Mouse (Mus musculus) urinary bladder, adult 18-20 months (tissue): ENCODE measurements around the gene Nat8f7.
"Not testable (repeated sequence)": the region's sequence is repeated elsewhere in the genome, so short reads cannot be mapped to it uniquely, and the experiment has no call there.

ENCODE experiments used
- DNase-seq, 2 experiments: peaks; one replicate each; pipeline ENCODE4 v3.0.0; 2022; ENCODE audit warnings: low spot score in 2 of 2, mixed read lengths in 2 of 2

Gene Nat8f7

DNA sequence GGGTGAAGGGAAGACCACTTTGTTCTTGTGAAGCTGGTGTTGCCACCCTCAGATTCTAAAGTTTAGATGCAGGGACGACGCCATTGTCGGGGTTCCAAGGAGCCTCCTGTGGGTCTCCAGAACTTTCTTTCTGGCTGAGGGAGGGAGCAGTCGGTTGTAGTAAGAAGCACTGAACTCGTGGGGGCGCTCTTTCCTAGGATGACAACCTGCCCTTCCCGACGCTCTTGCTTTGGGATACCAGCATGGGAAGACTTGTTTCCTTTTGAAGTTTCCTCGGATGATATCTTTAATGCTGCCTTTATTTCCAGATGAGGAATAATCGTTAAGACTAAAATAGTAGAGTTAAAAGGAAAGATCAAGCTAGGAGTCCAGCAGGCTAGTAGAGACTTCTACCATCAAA, at the start of gene Nat8f7:
Gene Nat8f7 (minus strand): TSS at position 101 of the 400 bp plus-strand sequence.
- DNase-seq, result not testable (repeated sequence)

DNA sequence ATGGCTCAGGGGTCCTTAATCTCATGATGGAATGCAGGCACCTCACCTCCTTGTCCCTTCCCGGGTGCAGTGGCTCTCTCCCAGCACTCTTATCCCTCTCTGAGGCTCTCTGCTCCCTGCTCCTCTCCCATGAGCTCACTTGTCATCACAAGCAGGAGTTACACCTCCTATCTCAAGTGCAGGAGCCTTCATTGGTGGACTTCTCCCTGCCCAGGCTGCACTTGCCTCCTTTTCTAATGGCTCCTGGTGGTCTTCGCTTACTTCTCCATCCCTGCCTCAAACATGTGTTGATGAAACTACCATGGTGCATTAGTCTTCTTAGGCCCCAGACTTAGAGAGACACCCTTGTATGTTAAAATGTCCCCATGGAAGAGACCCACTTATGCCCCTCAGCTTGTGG, 49.7 kb upstream of the Nat8f7 start:
- not testable (repeated sequence) for DNase-seq

DNA sequence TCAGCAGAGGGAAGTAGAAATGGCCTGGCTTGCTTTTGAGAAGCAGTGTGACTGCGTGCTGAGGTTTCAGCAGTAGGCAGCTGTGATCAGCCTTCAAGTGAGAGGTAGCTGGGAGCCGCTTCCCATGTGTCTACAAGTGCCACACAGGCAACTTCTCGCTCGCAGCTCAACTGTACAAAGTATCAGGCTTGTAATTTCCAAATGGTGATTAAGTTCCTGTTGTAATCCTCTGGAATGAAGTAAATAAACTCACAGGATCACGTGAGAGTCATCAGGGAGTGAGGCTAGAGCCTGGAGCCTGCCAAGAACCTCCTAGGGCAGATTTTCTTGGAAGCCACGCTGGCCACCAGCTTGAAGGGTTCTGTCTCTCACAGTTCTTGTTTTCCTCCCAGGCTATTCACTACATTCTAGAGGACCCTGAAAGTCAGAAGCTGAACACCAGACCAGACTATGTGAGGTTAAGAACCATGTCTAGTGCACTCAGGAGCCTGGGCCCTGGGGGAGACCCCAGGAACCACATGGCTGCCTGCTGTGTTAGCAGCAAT, 42.8 kb upstream of the Nat8f7 start:
- peak in 1 of 2 experiments; percentile 1 for DNase-seq

DNA sequence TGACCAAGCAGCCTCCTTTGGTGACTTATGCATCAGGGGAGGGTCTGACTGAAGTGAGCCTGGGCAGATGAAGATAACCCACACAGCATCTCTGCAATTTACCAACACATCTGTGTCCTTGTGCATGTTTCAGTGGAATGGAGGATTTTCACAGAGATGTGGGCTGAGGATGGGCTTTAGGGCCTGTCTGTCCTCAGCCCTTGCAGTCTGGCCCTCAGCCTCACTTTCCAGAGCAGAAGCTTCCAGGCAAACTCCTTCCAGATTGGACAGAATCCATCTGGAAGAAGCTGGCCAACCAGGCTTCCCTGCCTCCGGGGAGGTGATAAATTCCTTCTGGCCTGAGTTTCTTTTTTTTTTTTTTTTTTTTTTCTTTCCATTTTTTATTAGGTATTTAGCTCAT, 3.4 kb downstream of the Nat8f7 start:
- DNase-seq, result not testable (repeated sequence)

DNA sequence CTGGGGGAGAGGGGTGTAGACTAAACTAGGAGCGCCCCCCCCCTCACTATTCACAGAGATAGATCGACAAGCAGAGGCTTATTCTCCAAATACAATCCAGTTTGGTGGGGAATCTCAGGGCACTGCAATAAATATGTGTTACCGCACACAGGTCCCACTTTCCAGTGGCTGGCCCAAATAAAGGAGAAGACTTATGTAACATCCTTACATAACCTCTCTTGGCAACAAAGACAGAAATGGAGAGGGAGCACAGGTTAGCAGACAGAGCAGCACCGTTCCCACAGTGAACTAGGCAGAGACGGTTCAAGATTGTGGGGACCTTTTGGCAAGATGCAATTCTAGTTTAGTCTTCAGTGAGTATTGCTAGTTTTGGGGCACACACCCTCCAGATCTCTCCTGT, 3.8 kb downstream of the Nat8f7 start:
- not testable (repeated sequence) for DNase-seq

DNA sequence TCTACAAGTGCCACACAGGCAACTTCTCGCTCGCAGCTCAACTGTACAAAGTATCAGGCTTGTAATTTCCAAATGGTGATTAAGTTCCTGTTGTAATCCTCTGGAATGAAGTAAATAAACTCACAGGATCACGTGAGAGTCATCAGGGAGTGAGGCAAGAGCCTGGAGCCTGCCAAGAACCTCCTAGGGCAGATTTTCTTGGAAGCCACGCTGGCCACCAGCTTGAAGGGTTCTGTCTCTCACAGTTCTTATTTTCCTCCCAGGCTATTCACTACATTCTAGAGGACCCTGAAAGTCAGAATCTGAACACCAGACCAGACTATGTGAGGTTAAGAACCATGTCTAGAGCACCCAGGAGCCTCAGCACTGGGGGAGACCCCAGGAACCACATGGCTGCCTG, 11.1 kb downstream of the Nat8f7 start:
- DNase-seq, result peak; percentile 2 to 64
